Mouse (Mus musculus) embryonic fibroblast, embryonic 13.5 days (primary cell): ENCODE results near the gene Gm47995.
"Not testable (repeated sequence)": the region's sequence is repeated elsewhere in the genome, so short reads cannot be mapped to it uniquely, and the experiment has no call there.

Source experiments
- CTCF ChIP-seq: IDR thresholded peaks from 2 replicates; pipeline ENCODE4 v1.5.1; 2011; ENCODE audit warnings: mild to moderate bottlenecking, control low read depth, low read length, moderate library complexity, borderline replicate concordance; ENCODE audit not compliant: insufficient read depth
- POLR2A ChIP-seq: IDR thresholded peaks from 2 replicates; pipeline ENCODE4 v1.6.1; 2011; ENCODE audit warnings: low read depth, mild to moderate bottlenecking, control low read depth, low read length, moderate library complexity

GRCm38 (mm10) chr1:151209824-151210355 lies 11.6 kb downstream of the Gm47995 start, which contains the start of gene Gm47996:
- not testable (repeated sequence) for TF ChIP-seq POLR2A, CTCF
